In genomic region chr5:98189181-98190180, GRCm38 (mm10) we compare ENCODE assay signal across 8 mouse cellular contexts. TPM values are rescaled to one million over a fixed set of nuclear protein-coding genes. Genes with fewer than 3 reads are reported as not detected.
DNase-seq lines count a peak whose midpoint lies in the region; ATAC-seq and TF ChIP-seq lines count a peak whose summit lies in the region.

No protein-coding gene starts in this region.

- peak overlapping the region; percentile 15 for H3K4me3 ChIP-seq in heart, embryonic 11.5 days (ENCODE audit: low read depth, low read length)
- H3K4me3 ChIP-seq in embryonic facial prominence, embryonic 13.5 days = peak overlapping the region; percentile 8
- peak overlapping the region; percentile 20 for H3K4me3 ChIP-seq in limb, embryonic 14.5 days (replicated peaks; ENCODE audit: low read length)

- DNase-seq in heart, postnatal 25 days (ENCODE audit: low spot score) = no peak
- peak; percentile 31 for DNase-seq in Muller cell, postnatal 12 days (ENCODE audit: inconsistent ontology term)
- DNase-seq in limb, embryonic 14.5 days (ENCODE audit: low spot score) = no peak
- no peak for DNase-seq in layer of hippocampus, postnatal 14 days (ENCODE audit: low spot score in 2 of 2)
- DNase-seq in ovary, postnatal 10 days (ENCODE audit: low spot score) = no peak

- WGBS in heart, embryonic 11.5 days (ENCODE audit: insufficient replicate concordance) = under 1% methylated on average over 31 of the region's 31 CpGs
- 1% methylated on average over 31 of the region's 31 CpGs for WGBS in embryonic facial prominence, embryonic 13.5 days
- under 1% methylated on average over 31 of the region's 31 CpGs for WGBS in limb, embryonic 14.5 days

- no peak overlapping the region for H3K27ac ChIP-seq in heart, embryonic 11.5 days (ENCODE audit: low read depth, low read length)
- H3K27ac ChIP-seq in embryonic facial prominence, embryonic 13.5 days = no peak overlapping the region
- H3K27ac ChIP-seq in limb, embryonic 14.5 days (replicated peaks; ENCODE audit: low read depth, low read length) = no peak overlapping the region

- no peaks in the 10 kb centered on the region for H3K9me3 ChIP-seq in heart, embryonic 11.5 days (replicated peaks; ENCODE audit: control insufficient read depth, low read length)
- H3K9me3 ChIP-seq in embryonic facial prominence, embryonic 13.5 days = no peaks in the 10 kb centered on the region
- H3K9me3 ChIP-seq in limb, embryonic 14.5 days (ENCODE audit: control insufficient read depth, low read length) = no peaks in the 10 kb centered on the region

- peak overlapping the region; percentile 53 for H3K4me2 ChIP-seq in heart, embryonic 11.5 days
- peak overlapping the region; percentile 37 for H3K4me2 ChIP-seq in embryonic facial prominence, embryonic 13.5 days
- H3K4me2 ChIP-seq in limb, embryonic 14.5 days (replicated peaks; ENCODE audit: low read depth, low read length, severe bottlenecking) = peak overlapping the region; percentile 37

- peaks cover 64% of the 10 kb centered on the region for H3K27me3 ChIP-seq in heart, embryonic 11.5 days (ENCODE audit: control insufficient read depth, insufficient read depth, low read length)
- H3K27me3 ChIP-seq in embryonic facial prominence, embryonic 13.5 days = peaks cover 82% of the 10 kb centered on the region
- H3K27me3 ChIP-seq in limb, embryonic 14.5 days (ENCODE audit: control insufficient read depth, insufficient read depth, low read length) = peaks cover 58% of the 10 kb centered on the region

- peaks cover 7% of the 10 kb centered on the region for H3K4me1 ChIP-seq in heart, embryonic 11.5 days (ENCODE audit: control insufficient read depth, insufficient read depth, low read length)
- H3K4me1 ChIP-seq in embryonic facial prominence, embryonic 13.5 days = peaks cover 29% of the 10 kb centered on the region
- H3K4me1 ChIP-seq in limb, embryonic 14.5 days (ENCODE audit: control insufficient read depth, insufficient read depth, low read length) = peaks cover 13% of the 10 kb centered on the region; the same call in 1 of the 2 replicates

- no peak overlapping the region for H3K9ac ChIP-seq in heart, embryonic 11.5 days (ENCODE audit: low read depth, low read length)
- no peak overlapping the region for H3K9ac ChIP-seq in embryonic facial prominence, embryonic 13.5 days
- H3K9ac ChIP-seq in limb, embryonic 14.5 days (ENCODE audit: low read depth, low read length, severe bottlenecking) = no peak overlapping the region

- TF ChIP-seq POLR2A in limb, embryonic 14.5 days (IDR thresholded peaks at IDR 0.05; ENCODE audit: borderline replicate concordance, extremely low read depth, insufficient read depth, insufficient read length) = no peak

- no peaks in the 10 kb centered on the region for H3K36me3 ChIP-seq in heart, embryonic 11.5 days (ENCODE audit: control insufficient read depth, insufficient read depth, low read length)
- H3K36me3 ChIP-seq in embryonic facial prominence, embryonic 13.5 days = no peaks in the 10 kb centered on the region
- no peaks in the 10 kb centered on the region for H3K36me3 ChIP-seq in limb, embryonic 14.5 days (ENCODE audit: control insufficient read depth, insufficient read depth, low read length)

- intact Hi-C loops in heart, postnatal 25 days (cut with DNase I) = loop anchor here (5.0 kb wide), 1 partner anchor 138 kb away; the partner anchor contains the start of gene Cfap299

- no peak for ATAC-seq in heart, embryonic 11.5 days (replicated peaks; ENCODE audit: insufficient number of reproducible peaks, low FRiP score, low TSS enrichment)
- ATAC-seq in embryonic facial prominence, embryonic 13.5 days (ENCODE audit: insufficient number of reproducible peaks, insufficient read depth, low FRiP score, low TSS enrichment, low read depth) = no peak
- ATAC-seq in limb, embryonic 14.5 days (ENCODE audit: low FRiP score, low read depth) = no peak
- no peak for ATAC-seq in monocyte, adult 5-6 weeks (replicated peaks; ENCODE audit: insufficient number of reproducible peaks, low FRiP score, low TSS enrichment, poor library complexity, severe bottlenecking)

RNA-seq across cellular contexts. Expression of gene Prdm8, which starts 22.5 kb away (rescaled TPM):
- polyA plus RNA-seq in heart, embryonic 11.5 days (2014; fragmentation: Nextera tagmentation; extraction: Ambion mirVana) = not detected in 2 replicates
- under 1 TPM; 0.18 to 0.34 TPM for total RNA-seq in heart, postnatal 25 days (2021)
- polyA plus RNA-seq in embryonic facial prominence, embryonic 13.5 days (2015; fragmentation: Nextera tagmentation; extraction: Ambion mirVana) = 0.11 and 0.21 TPM in 2 replicates
- polyA plus RNA-seq in limb, embryonic 14.5 days (2012; rRNA removed) = 1.7 and 2.0 TPM in 2 replicates
- 0.54 and 0.58 TPM in 2 replicates for polyA plus RNA-seq in limb, embryonic 14.5 days (2014; fragmentation: Nextera tagmentation; extraction: Ambion mirVana)
- 0.19 TPM in 1 of 3 replicates, not detected in the others for total RNA-seq in monocyte, adult 5-6 weeks (2017)
- 10 to 100 TPM; 62.1 to 75.4 TPM for total RNA-seq in layer of hippocampus, postnatal 14 days (2021)

Comparison
In these comparisons a context has a peak if more than half of its experiments do, and no peak if none do; other contexts are left out.
1. RNA of gene Prdm8, which starts 22.5 kb away (total RNA-seq): 62.1 to 75.4 TPM in layer of hippocampus, postnatal 14 days; 0.18 to 0.34 TPM in heart, postnatal 25 days and 0.19 TPM in monocyte, adult 5-6 weeks; every median in the first group is over 10 times any median in the second.
2. Peak in every context shown above with its lines, with median percentiles within 50 percentile points of each other: H3K4me2 ChIP-seq and H3K4me3 ChIP-seq.